Mouse (Mus musculus) stomach, postnatal 0 days (tissue): ENCODE data around the gene Slit3.

ENCODE experiments used
- CTCF ChIP-seq: IDR thresholded peaks from 2 replicates; pipeline ENCODE4 v1.5.1; 2016; ENCODE audit warnings: antibody characterized with exemption, low read depth, mild to moderate bottlenecking, moderate library complexity
- EP300 ChIP-seq: optimal IDR thresholded peaks from 2 replicates; pipeline ENCODE3; 2016; ENCODE audit warnings: antibody characterized with exemption

DNA sequence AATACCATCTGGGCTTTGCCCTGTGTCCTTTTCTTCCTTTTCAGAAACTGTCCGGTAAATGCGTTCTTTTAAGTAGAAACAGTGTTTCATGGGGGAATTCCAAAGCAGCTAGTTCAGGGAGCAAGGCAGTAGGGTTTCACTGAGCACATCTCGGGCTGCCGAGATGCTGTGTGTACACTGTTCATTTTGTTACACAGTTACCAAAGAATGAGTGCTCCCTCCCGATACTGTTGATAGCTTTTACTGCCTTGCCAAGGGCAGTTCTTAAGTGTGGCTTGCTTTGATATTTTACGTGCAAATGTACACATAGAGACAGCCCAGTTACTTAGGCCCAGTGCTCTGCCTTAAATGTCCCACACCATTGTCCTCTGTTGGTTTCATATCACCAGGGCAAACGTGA lies 516.1 kb downstream of the Slit3 start:
- TF ChIP-seq EP300 (no peak), CTCF (no peak)
